Mouse (Mus musculus) left cerebral cortex, adult 18-20 months (tissue): ENCODE measurements around the gene Nkd1. TPM values are rescaled to one million over a fixed set of nuclear protein-coding genes. Genes with fewer than 3 reads are reported as not detected.

Source experiments
- DNase-seq, 2 experiments: peaks; one replicate each; pipeline ENCODE4 v3.0.0; 2021 to 2022; ENCODE audit warnings: low spot score in 2 of 2, mixed read lengths in 1 of 2
- total RNA-seq, 2 experiments: library from RNA; stranded (reverse); gene quantifications; 2 replicates each; pipeline ENCODE4 v1.2.3; 2021

Gene Nkd1
- total RNA-seq, 2 experiments from 2014 or later, result 13.0 to 13.8 TPM

DNA sequence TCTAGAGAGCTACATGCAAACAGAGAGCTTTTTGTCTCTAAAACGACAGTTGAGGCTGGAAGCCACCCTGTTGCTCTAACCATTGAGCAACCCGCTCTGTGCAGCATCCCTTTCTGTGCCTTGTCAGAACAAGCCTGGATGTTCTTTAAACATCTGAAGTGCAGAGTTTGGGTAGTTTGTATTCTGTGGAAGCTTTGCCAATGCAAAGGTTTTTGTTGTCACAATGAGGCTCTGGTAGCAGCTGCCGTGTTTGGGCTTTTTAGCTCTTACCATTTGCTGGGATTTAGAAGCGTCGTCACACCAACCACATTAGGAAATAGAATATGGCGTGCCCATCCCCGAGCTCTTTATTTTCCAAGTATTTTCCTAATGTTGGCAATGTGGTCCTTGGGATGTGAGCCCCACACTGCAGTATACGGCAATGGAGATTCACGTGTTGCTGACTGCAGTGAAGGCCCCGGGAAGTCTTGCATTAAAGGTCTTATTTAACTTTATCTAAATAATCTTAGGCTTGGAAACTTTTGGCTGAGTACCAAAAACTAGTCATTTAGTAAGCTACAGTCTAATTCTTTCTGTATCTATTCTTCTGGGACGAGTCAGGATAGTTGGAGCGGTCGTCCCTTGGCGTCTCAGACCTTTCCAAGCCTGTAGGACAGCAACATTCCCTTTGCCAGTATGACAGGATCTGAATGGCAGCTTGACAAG lies 51.9 kb downstream of the Nkd1 start:
- no peak for DNase-seq

DNA sequence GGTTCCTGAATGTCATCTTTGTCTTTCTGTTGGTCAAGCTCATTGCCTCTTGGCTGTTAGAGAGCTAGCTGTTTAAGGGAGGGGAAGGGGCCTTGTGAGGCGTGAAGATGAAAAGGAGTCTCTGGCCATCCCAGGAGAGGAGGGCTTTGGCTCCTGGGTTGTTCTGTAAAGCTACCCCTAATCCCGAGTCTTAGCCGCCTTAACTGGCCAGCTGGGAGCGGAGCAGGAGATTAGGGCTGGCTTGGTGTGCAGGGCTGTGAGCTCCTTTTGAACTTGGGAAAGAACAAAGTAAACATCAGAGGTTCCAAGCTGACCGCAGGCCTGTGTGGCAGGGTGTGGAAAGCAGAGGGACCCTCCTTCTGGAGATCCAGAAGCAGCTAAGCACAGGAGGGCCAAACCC lies 53.8 kb downstream of the Nkd1 start:
- no peak for DNase-seq

GRCm38 (mm10) chr8:88576351-88577142 lies 55.4 kb downstream of the Nkd1 start:
- peak; percentile 60 to 76 for DNase-seq

GRCm38 (mm10) chr8:88577666-88578065 lies 56.5 kb downstream of the Nkd1 start:
- no peak for DNase-seq

DNA sequence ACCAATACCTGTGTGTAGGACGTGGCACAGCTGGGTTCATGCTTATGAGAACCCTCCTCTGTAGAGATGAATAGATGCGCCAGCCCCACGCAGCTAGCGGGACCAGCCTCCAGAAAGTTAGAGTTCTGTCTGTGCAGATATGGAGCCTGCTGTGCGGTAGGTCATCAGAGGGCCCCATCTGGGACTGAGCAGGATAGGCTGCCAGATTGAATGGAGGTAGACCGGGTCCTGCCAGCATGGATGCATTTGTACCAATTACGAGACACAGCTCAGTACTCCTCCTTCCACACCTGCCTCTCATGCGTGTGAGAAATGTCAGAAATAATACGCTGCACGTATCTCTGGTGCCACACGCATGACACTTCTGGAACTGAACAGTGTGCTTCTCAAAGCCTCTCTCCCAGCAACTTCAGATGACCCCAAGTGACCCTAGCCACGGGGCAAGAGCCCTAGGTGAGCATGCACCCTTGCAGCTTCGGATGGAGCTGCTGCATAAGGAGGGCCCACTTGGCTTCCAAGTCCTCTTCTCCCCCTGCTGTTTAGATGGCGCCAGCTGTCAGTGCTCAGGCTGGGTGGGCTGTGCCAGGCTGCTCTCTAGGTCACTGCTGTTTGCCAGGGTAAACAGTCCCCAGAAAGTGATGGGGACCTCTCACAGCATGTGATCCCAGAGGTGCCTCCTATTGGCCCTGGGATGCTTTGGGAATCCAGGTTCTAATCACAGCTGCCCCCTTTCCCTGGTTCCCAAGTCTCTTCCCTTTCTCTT lies 57.4 kb downstream of the Nkd1 start:
- DNase-seq, result no peak

DNA sequence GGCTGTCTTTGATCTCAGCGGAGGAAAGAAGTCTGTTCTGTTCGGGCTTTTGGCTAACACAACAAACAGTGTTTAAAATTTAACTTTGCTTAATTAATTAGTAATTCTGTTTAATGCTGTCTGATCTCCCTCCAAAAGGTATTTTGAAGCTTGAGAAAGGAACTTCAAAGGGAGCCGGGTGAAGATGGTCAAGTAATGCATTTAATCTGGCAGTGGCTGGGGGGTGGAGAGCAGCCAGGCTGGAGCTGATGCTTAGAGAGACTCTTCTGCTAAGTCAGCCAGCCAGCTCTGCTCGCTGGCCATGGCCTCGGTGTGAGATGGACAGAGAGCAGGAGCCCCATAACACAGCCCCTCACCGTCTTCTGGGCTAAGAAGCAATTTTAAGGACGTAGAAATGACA lies 58.1 kb downstream of the Nkd1 start:
- no peak for DNase-seq

GRCm38 (mm10) chr8:88579668-88580330 lies 58.6 kb downstream of the Nkd1 start:
- no peak for DNase-seq

DNA sequence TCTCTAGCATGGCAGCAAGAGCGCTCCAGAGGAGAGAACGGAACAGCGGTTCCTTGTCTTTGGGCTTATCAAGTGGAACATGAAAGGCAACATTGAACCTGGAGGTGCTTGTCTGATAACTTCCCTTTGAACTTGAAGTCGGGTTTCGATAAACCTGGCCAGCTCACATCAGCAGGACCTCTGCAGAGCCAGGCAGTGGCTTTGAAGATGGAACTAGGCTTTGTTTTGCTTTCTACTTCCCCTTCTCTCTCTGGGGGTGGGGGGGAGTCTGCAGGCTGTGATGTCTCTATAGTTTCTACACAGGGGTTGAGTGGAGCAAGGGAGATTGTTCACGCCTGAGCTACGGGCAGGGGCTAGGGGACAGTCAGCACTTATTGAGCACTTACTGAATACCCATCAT lies 59.6 kb downstream of the Nkd1 start:
- no peak for DNase-seq

DNA sequence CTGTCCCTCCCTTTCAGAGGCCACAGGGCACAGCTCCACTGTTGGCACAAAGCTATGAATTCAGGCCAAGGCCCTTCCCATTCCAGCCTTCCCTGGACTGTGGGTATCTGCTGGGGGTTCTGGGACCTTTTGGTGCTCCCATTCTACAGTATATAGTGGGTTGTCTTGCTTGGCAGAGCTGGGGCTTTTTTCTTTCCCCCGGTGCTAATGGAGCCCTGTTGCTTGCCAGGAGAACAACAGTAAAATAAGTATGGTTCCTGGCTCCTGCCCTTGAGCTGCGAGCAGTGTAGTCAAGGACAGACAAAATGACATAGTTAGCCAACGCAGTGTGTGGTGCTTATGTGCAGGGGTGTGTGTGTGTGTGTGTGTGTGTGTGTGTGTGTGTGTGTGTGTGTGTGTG lies 62.7 kb downstream of the Nkd1 start:
- DNase-seq, result no peak

DNA sequence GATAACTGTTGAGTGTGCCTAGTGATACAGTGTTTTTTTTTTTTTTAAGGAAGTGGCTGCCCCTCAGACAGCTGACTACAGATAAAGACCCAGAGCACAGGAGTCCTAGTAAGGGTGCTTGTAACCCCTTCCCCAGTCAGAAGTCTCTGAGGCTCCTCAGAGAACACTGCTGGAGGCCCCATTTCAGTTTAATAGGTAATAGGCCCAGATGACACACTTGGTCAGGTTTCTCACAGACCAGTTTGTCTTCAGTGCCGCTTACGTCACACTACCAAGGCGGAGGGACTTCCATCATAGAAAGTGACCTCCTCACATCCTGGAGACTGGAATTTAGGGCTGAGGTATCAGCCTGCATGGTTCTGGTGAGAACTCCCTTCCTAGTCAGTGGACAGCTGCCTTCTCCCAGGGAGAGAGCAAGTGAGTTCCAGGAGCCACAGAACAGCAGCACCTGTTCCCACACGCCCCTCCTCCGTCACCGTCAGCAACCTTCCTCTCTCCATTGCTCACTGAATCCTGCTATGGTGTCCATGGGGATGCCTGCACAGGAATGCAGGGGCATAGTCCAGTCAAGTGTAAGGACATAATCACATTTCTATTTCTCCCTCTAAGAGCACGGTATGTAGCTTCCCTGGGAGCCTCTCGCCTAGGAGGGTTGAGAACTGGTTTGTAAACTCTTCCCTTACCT lies 67.2 kb downstream of the Nkd1 start:
- DNase-seq, result no peak

GRCm38 (mm10) chr8:88590226-88590625 lies 69.1 kb downstream of the Nkd1 start:
- no peak for DNase-seq

GRCm38 (mm10) chr8:88593947-88594346 lies 72.8 kb downstream of the Nkd1 start:
- no peak for DNase-seq

DNA sequence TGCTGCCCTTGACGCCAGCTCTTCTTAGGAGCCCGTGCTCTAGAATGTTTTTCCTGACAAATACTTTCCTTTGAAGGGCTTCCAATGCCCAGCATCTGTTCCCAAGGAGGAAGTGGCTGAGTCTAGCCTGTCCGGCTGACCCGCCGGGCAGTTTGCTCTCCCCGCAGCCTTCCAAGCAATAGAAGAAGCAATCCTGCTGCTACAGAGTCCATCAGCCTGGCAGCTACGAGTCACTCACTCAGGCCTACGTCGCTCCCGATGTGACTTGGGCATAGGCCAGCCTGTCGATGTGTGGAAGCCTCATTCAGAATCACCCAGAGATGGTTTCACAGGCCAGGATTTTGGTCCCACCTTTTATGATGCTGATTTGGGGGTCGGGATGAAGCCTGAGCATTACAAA lies 74.9 kb downstream of the Nkd1 start:
- no peak for DNase-seq

DNA sequence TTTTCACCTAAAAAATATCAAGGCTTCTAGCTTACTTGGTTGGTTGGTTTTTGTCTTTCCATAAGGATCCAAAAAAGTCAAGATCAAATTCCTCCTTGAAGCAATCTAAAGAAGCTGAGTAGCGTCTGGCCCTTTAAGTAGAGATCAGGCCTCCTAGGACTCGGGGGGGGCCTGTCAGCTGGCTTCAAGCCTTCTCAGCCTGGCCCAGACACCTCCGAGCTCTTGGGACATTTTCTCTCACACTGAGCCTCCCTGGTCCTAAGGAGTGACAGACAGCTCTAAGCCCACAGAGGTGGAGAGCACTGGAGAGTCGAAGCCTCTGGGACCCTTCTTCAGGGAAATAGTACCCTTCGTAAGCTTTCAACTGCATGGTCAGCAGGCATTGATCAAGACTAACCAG lies 77.4 kb downstream of the Nkd1 start:
- DNase-seq, result no peak

DNA sequence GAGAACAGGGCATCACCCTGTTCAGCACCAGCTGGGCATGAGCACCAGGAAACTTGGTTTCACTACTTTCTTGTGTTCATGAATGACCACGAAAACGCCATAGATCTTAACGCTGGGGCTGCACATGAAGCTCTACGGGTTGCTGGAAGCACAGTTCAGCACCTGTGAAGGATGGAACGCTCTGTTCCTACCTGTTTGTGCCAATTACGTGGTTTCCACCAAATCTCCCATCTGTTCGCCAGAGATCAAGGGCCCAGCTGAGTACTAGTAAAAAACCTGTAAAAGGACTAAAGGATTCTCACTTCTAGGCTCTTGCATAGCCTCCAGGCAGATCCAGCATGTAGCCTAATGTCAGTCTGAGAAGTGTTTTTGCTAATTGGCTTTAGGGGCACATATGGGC lies 78.3 kb downstream of the Nkd1 start:
- DNase-seq, result no peak

GRCm38 (mm10) chr8:88603446-88603989 lies 82.4 kb downstream of the Nkd1 start:
- no peak for DNase-seq

- DNase-seq, result peak in 1 of 2 experiments; percentile 35
These were observed 83.2 kb downstream of the Nkd1 start for GRCm38 (mm10) chr8:88604065-88605038.

DNA sequence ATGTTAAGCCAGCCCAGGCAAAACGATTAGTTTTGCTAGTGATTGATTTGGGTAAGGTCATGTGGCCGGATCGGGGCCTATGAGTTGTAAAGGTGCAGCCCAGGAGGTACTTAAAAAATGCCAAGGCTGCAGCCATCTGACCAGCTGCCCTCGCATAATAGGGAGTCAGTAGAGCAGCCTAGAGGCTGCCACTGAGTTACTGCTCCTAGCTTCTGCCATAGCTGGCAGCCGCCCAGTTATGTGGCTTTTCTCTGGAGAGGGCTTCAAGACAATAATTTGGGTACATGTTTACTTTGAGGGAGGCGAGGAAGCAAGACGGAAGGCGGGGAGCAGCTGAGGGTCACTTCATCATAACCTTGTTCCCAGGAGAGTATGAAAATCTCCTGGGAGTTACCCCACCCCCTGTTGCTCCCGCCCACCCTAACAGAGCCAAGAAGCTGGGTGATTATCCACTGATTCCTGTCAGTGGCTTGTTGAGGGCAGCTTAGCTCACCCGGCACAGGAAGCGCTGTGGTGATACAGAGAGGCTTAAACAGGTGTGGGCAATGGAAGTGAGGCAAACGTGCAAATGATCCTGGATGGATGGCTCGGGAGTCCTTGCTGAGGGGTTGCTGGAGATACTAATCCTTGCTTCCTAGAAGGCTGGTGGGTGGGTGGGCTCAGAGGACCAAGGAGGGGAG lies 84.3 kb downstream of the Nkd1 start:
- DNase-seq, result no peak

GRCm38 (mm10) chr8:88609036-88609435 lies 87.9 kb downstream of the Nkd1 start:
- no peak for DNase-seq
